In genomic region chr14:52141445-52142127, GRCm38 (mm10) we compare ENCODE assay signal across 10 mouse cellular contexts. TPM values are rescaled to one million over a fixed set of nuclear protein-coding genes. Genes with fewer than 3 reads are reported as not detected.
DNase-seq lines count a peak whose midpoint lies in the region; ATAC-seq and TF ChIP-seq lines count a peak whose summit lies in the region.
"Had no signal": no experiment of that assay in that cellular context is flagged by ENCODE, and none has a peak within 500 bp of the region (broad histone marks: within the 10 kb centered on the region; RNA-seq: fewer than 3 reads in every experiment).

No protein-coding gene starts in this region.

- H3K4me1 ChIP-seq in kidney, embryonic 14.5 days (ENCODE audit: control insufficient read depth, insufficient read depth, low read length): peaks cover 7% of the 10 kb centered on the region; the same call in 1 of the 2 replicates
- peaks cover 23% of the 10 kb centered on the region for H3K4me1 ChIP-seq in bone marrow macrophage, adult 2 months (ENCODE audit: control insufficient read depth, insufficient read depth, low read length)
- peaks cover 21% of the 10 kb centered on the region for H3K4me1 ChIP-seq in liver, embryonic 13.5 days (replicated peaks)
- no peaks in the 10 kb centered on the region for H3K4me1 ChIP-seq in midbrain, embryonic 10.5 days
- H3K4me1 ChIP-seq: hindbrain, embryonic 15.5 days had no signal

- WGBS in kidney, embryonic 14.5 days: 74% methylated on average over 16 of the region's 16 CpGs
- 42% methylated on average over 16 of the region's 16 CpGs for WGBS in liver, embryonic 13.5 days (ENCODE audit: insufficient replicate concordance)
- 80% methylated on average over 16 of the region's 16 CpGs for WGBS in midbrain, embryonic 10.5 days

- H3K36me3 ChIP-seq in kidney, embryonic 14.5 days (ENCODE audit: control insufficient read depth, insufficient read depth, low read length): no peaks in the 10 kb centered on the region
- H3K36me3 ChIP-seq in liver, embryonic 13.5 days: no peaks in the 10 kb centered on the region
- H3K36me3 ChIP-seq in midbrain, embryonic 10.5 days: no peaks in the 10 kb centered on the region
- H3K36me3 ChIP-seq: hindbrain, embryonic 15.5 days had no signal

- 0 out of 2 replicates have a peak, but pooled peaks have one; percentile 51 for ATAC-seq in kidney, embryonic 14.5 days (ENCODE audit: low FRiP score, low TSS enrichment)
- ATAC-seq in liver, embryonic 13.5 days (ENCODE audit: low read depth): no peak
- peak; percentile 28; the same call in 1 of the 2 replicates for ATAC-seq in megakaryocyte-erythroid progenitor cell, adult 5-6 weeks (replicated peaks; ENCODE audit: low FRiP score, low TSS enrichment, poor library complexity, severe bottlenecking)

- no peak for DNase-seq in kidney, postnatal 25 days
- DNase-seq in liver, embryonic 13.5 days: no peak
- no peak for DNase-seq in midbrain, embryonic 10.5 days (ENCODE audit: low spot score)
- DNase-seq in MN1 (ENCODE audit: low spot score): no peak
- DNase-seq in embryo, embryonic 10.5 days (ENCODE audit: low spot score): no peak
- DNase-seq: left cerebral cortex, postnatal 4 days had no signal

- no peaks in the 10 kb centered on the region for H3K9me3 ChIP-seq in kidney, embryonic 14.5 days (ENCODE audit: control insufficient read depth, low read length)
- no peaks in the 10 kb centered on the region for H3K9me3 ChIP-seq in liver, embryonic 13.5 days (replicated peaks)
- no peaks in the 10 kb centered on the region for H3K9me3 ChIP-seq in midbrain, embryonic 10.5 days (replicated peaks)
- H3K9me3 ChIP-seq: hindbrain, embryonic 15.5 days had no signal

- no peak for TF ChIP-seq CTCF in bone marrow macrophage, adult 2 months (IDR thresholded peaks at IDR 0.05; ENCODE audit: low read depth, low read length)

- peak overlapping the region; percentile 29; the same call in 1 of the 2 replicates for H3K4me2 ChIP-seq in kidney, embryonic 14.5 days (replicated peaks; ENCODE audit: low read depth, low read length)
- peak overlapping the region; percentile 58 for H3K4me2 ChIP-seq in liver, embryonic 13.5 days

- H3K4me3 ChIP-seq in kidney, embryonic 14.5 days (ENCODE audit: low read length): no peak overlapping the region
- H3K4me3 ChIP-seq in bone marrow macrophage, adult 2 months (ENCODE audit: insufficient read depth, low read length): peak overlapping the region; percentile 51
- peak overlapping the region; percentile 32 for H3K4me3 ChIP-seq in liver, embryonic 13.5 days (replicated peaks)
- no peak overlapping the region for H3K4me3 ChIP-seq in midbrain, embryonic 10.5 days
- H3K4me3 ChIP-seq: hindbrain, embryonic 15.5 days had no signal

- TF ChIP-seq POLR2A in bone marrow macrophage, adult 2 months (IDR thresholded peaks at IDR 0.05; ENCODE audit: borderline replicate concordance, low read depth, low read length): no peak

- no peak overlapping the region for H3K9ac ChIP-seq in kidney, embryonic 14.5 days (ENCODE audit: low read depth, low read length)
- no peak overlapping the region for H3K9ac ChIP-seq in liver, embryonic 13.5 days
- H3K9ac ChIP-seq: hindbrain, embryonic 15.5 days had no signal

- no peaks in the 10 kb centered on the region for H3K27me3 ChIP-seq in kidney, embryonic 14.5 days (ENCODE audit: control insufficient read depth, insufficient read depth, low read length)
- H3K27me3 ChIP-seq in liver, embryonic 13.5 days: no peaks in the 10 kb centered on the region; the same call in 1 of the 2 replicates
- H3K27me3 ChIP-seq in midbrain, embryonic 10.5 days (ENCODE audit: low read depth, poor library complexity, severe bottlenecking): no peaks in the 10 kb centered on the region
- H3K27me3 ChIP-seq: hindbrain, embryonic 15.5 days had no signal

- no peak overlapping the region for H3K27ac ChIP-seq in kidney, embryonic 14.5 days (ENCODE audit: low read depth, low read length)
- H3K27ac ChIP-seq in bone marrow macrophage, adult 2 months (ENCODE audit: insufficient read depth, low read depth, low read length): peak overlapping the region; percentile 47
- H3K27ac ChIP-seq in liver, embryonic 13.5 days: no peak overlapping the region
- H3K27ac ChIP-seq in midbrain, embryonic 10.5 days (replicated peaks): no peak overlapping the region
- H3K27ac ChIP-seq: hindbrain, embryonic 15.5 days had no signal

RNA-seq across cellular contexts. Expression of gene Rpgrip1, which starts 31.1 kb away (rescaled TPM):
- polyA plus RNA-seq in kidney, embryonic 14.5 days (2014; fragmentation: Nextera tagmentation; extraction: Ambion mirVana): 76.5 and 134 TPM in 2 replicates
- 1.7 and 3.4 TPM in 2 replicates for polyA plus RNA-seq in bone marrow macrophage, adult 2 months (2012; ENCODE audit: insufficient read depth, insufficient read length, missing spikeins)
- 63.8 and 64.0 TPM in 2 replicates for polyA plus RNA-seq in liver, embryonic 13.5 days (2015; fragmentation: Nextera tagmentation; extraction: Ambion mirVana)
- total RNA-seq in megakaryocyte-erythroid progenitor cell, adult 5-6 weeks (2014; fragmentation: Nextera tagmentation): 1.2 and 9.1 TPM in 2 replicates
- total RNA-seq in megakaryocyte-erythroid progenitor cell, adult 5-6 weeks (2017): 5.9 and 7.1 TPM in 2 replicates
- 106 TPM in 2 replicates for polyA plus RNA-seq in midbrain, embryonic 10.5 days (2016; fragmentation: Nextera tagmentation; extraction: Ambion mirVana)

RNA-seq across cellular contexts. Expression of gene Hnrnpc, which starts 37.8 kb away (rescaled TPM):
- 718 and 725 TPM in 2 replicates for polyA plus RNA-seq in kidney, embryonic 14.5 days (2014; fragmentation: Nextera tagmentation; extraction: Ambion mirVana)
- polyA plus RNA-seq in bone marrow macrophage, adult 2 months (2012; ENCODE audit: insufficient read depth, insufficient read length, missing spikeins): 237 and 270 TPM in 2 replicates
- 388 and 457 TPM in 2 replicates for polyA plus RNA-seq in liver, embryonic 13.5 days (2015; fragmentation: Nextera tagmentation; extraction: Ambion mirVana)
- 371 and 420 TPM in 2 replicates for total RNA-seq in megakaryocyte-erythroid progenitor cell, adult 5-6 weeks (2014; fragmentation: Nextera tagmentation)
- 758 and 809 TPM in 2 replicates for total RNA-seq in megakaryocyte-erythroid progenitor cell, adult 5-6 weeks (2017)
- 876 and 930 TPM in 2 replicates for polyA plus RNA-seq in midbrain, embryonic 10.5 days (2016; fragmentation: Nextera tagmentation; extraction: Ambion mirVana)

RNA-seq across cellular contexts. Expression of gene Supt16, which starts 55.6 kb away (rescaled TPM):
- 55.1 and 111 TPM in 2 replicates for polyA plus RNA-seq in kidney, embryonic 14.5 days (2014; fragmentation: Nextera tagmentation; extraction: Ambion mirVana)
- 52.0 and 52.9 TPM in 2 replicates for polyA plus RNA-seq in bone marrow macrophage, adult 2 months (2012; ENCODE audit: insufficient read depth, insufficient read length, missing spikeins)
- 45.6 and 51.9 TPM in 2 replicates for polyA plus RNA-seq in liver, embryonic 13.5 days (2015; fragmentation: Nextera tagmentation; extraction: Ambion mirVana)
- 111 and 153 TPM in 2 replicates for total RNA-seq in megakaryocyte-erythroid progenitor cell, adult 5-6 weeks (2014; fragmentation: Nextera tagmentation)
- total RNA-seq in megakaryocyte-erythroid progenitor cell, adult 5-6 weeks (2017): 297 and 346 TPM in 2 replicates
- polyA plus RNA-seq in midbrain, embryonic 10.5 days (2016; fragmentation: Nextera tagmentation; extraction: Ambion mirVana): 88.3 and 90.6 TPM in 2 replicates

Comparison
In these comparisons a context has a peak if more than half of its experiments do, and no peak if none do; other contexts are left out.
1. H3K4me3 ChIP-seq: peak in bone marrow macrophage, adult 2 months (single experiment) and liver, embryonic 13.5 days (single experiment); none in kidney, embryonic 14.5 days (single experiment) and midbrain, embryonic 10.5 days (single experiment).
2. RNA of gene Rpgrip1, which starts 31.1 kb away (polyA plus RNA-seq): 106 TPM in midbrain, embryonic 10.5 days, 76.5 to 134 TPM in kidney, embryonic 14.5 days and 63.8 to 64.0 TPM in liver, embryonic 13.5 days; 1.7 to 3.4 TPM in bone marrow macrophage, adult 2 months; every median in the first group is over 10 times any median in the second.